Mouse (Mus musculus) thymus, postnatal 10 days (tissue): ENCODE data around the gene Gpr160.
A peak's percentile ranks its signal among the peaks of the same experiment; 100 is the strongest.
"Not testable (repeated sequence)": the region's sequence is repeated elsewhere in the genome, so short reads cannot be mapped to it uniquely, and the experiment has no call there.

ENCODE experiments used
- DNase-seq, 2 experiments: peaks; one replicate each; pipeline ENCODE4 v3.0.0; 2021; ENCODE audit warnings: low spot score in 2 of 2

Gpr160 gene

GRCm38 (mm10) chr3:30855604-30856458 lies at the start of gene Gpr160:
TSS of gene Gpr160 (plus strand) at chr3:30855950.
- DNase-seq = peak; percentile 51 to 70

GRCm38 (mm10) chr3:30812881-30813280 lies 42.9 kb upstream of the Gpr160 start:
- no peak for DNase-seq

GRCm38 (mm10) chr3:30818630-30819125 lies 37.1 kb upstream of the Gpr160 start:
- DNase-seq = no peak

- DNase-seq = no peak
Observed at GRCm38 (mm10) chr3:30822163-30822562, 33.6 kb upstream of the Gpr160 start.

GRCm38 (mm10) chr3:30826069-30826468 lies 29.7 kb upstream of the Gpr160 start:
- no peak for DNase-seq

GRCm38 (mm10) chr3:30831848-30832606 lies 23.7 kb upstream of the Gpr160 start:
- no peak for DNase-seq

- no peak for DNase-seq
Observed at GRCm38 (mm10) chr3:30833254-30833653, 22.5 kb upstream of the Gpr160 start.

- no peak for DNase-seq
Observed at GRCm38 (mm10) chr3:30845755-30846154, 10.0 kb upstream of the Gpr160 start.

GRCm38 (mm10) chr3:30847413-30847812 lies 8.3 kb upstream of the Gpr160 start:
- no peak for DNase-seq

GRCm38 (mm10) chr3:30851422-30851821 lies 4.3 kb upstream of the Gpr160 start:
- no peak for DNase-seq

- no peak for DNase-seq
Observed at GRCm38 (mm10) chr3:30853596-30853995, 2.2 kb upstream of the Gpr160 start.

- DNase-seq = not testable (repeated sequence)
Observed at GRCm38 (mm10) chr3:30859599-30859998, 3.8 kb downstream of the Gpr160 start.

- DNase-seq = no peak
Observed at GRCm38 (mm10) chr3:30860705-30861104, 5.0 kb downstream of the Gpr160 start.

GRCm38 (mm10) chr3:30863712-30864435 lies 8.1 kb downstream of the Gpr160 start:
- no peak for DNase-seq

- DNase-seq = no peak
Observed at GRCm38 (mm10) chr3:30864640-30865039, 8.9 kb downstream of the Gpr160 start.

- DNase-seq = no peak
Observed at GRCm38 (mm10) chr3:30868176-30868575, 12.4 kb downstream of the Gpr160 start.

GRCm38 (mm10) chr3:30868625-30869024 lies 12.9 kb downstream of the Gpr160 start:
- no peak for DNase-seq

- DNase-seq = no peak
Observed at GRCm38 (mm10) chr3:30869995-30870394, 14.2 kb downstream of the Gpr160 start.

GRCm38 (mm10) chr3:30876709-30877108 lies 21.0 kb downstream of the Gpr160 start:
- DNase-seq = no peak

- no peak for DNase-seq
Observed at GRCm38 (mm10) chr3:30887449-30887848, 31.7 kb downstream of the Gpr160 start.

GRCm38 (mm10) chr3:30889014-30889413 lies 33.3 kb downstream of the Gpr160 start:
- DNase-seq = no peak

- no peak for DNase-seq
Observed at GRCm38 (mm10) chr3:30896721-30897120, 41.0 kb downstream of the Gpr160 start.
